Mouse (Mus musculus): Measurements from ENCODE around the gene Stox2. TPM values are rescaled to one million over a fixed set of nuclear protein-coding genes. Genes with fewer than 3 reads are reported as not detected.
"Not testable (repeated sequence)": the region's sequence is repeated elsewhere in the genome, so short reads cannot be mapped to it uniquely, and the experiment has no call there.

Gene Stox2
- polyA plus RNA-seq, 1 experiment from 2014 or later = 11.7 TPM

GRCm38 (mm10) chr8:47461650-47462049, 15.5 kb upstream of the Stox2 start:
- H3K9me3 ChIP-seq (ENCODE audit: low read depth, low read length) = peaks cover 3% of the 10 kb centered on the region; the same call in 1 of the 2 replicates
- H3K4me2 ChIP-seq = no peak overlapping the region
- H3K27me3 ChIP-seq (ENCODE audit: insufficient read depth, low read length) = no peaks in the 10 kb centered on the region
- DNase-seq = peak; percentile 51
- H3K36me3 ChIP-seq (ENCODE audit: insufficient read depth) = no peaks in the 10 kb centered on the region
- ATAC-seq (ENCODE audit: insufficient read depth) = peak; percentile 63; the same call in 1 of the 2 replicates
- no peak overlapping the region for H3K27ac ChIP-seq (ENCODE audit: low read depth)
- no peak overlapping the region for H3K9ac ChIP-seq
- H3K4me1 ChIP-seq (ENCODE audit: insufficient read depth) = no peaks in the 10 kb centered on the region
- H3K4me3 ChIP-seq (ENCODE audit: low read depth, low read length) = no peak overlapping the region
- no peak for TF ChIP-seq CTCF (IDR thresholded peaks at IDR 0.05; ENCODE audit: low read depth)
- 59% methylated on average over 10 of the region's 10 CpGs for WGBS

GRCm38 (mm10) chr8:47459216-47459749, 13.1 kb upstream of the Stox2 start:
- no peak overlapping the region for H3K4me3 ChIP-seq (ENCODE audit: low read depth, low read length)
- DNase-seq (peak; percentile 71), ATAC-seq (ENCODE audit: insufficient read depth) (peak; percentile 74; the same call in 1 of the 2 replicates)
- H3K36me3 ChIP-seq (ENCODE audit: insufficient read depth) = no peaks in the 10 kb centered on the region
- no peaks in the 10 kb centered on the region for H3K4me1 ChIP-seq (ENCODE audit: insufficient read depth)
- TF ChIP-seq CTCF (IDR thresholded peaks at IDR 0.05; ENCODE audit: low read depth) = no peak
- 33% methylated on average over 6 of the region's 6 CpGs for WGBS
- no peak overlapping the region for H3K4me2 ChIP-seq
- H3K27me3 ChIP-seq (ENCODE audit: insufficient read depth, low read length) = no peaks in the 10 kb centered on the region
- H3K9me3 ChIP-seq (ENCODE audit: low read depth, low read length) = peaks cover 3% of the 10 kb centered on the region; the same call in 1 of the 2 replicates
- H3K9ac ChIP-seq = no peak overlapping the region
- H3K27ac ChIP-seq (ENCODE audit: low read depth) = no peak overlapping the region

- DNase-seq (peak; percentile 39), ATAC-seq (ENCODE audit: insufficient read depth) (peak; percentile 24; the same call in 1 of the 2 replicates)
- no peak overlapping the region for H3K9ac ChIP-seq
- H3K4me2 ChIP-seq = no peak overlapping the region
- H3K27me3 ChIP-seq (ENCODE audit: insufficient read depth, low read length) = no peaks in the 10 kb centered on the region
- peaks cover 3% of the 10 kb centered on the region; the same call in 1 of the 2 replicates for H3K9me3 ChIP-seq (ENCODE audit: low read depth, low read length)
- no peaks in the 10 kb centered on the region for H3K36me3 ChIP-seq (ENCODE audit: insufficient read depth)
- H3K4me1 ChIP-seq (ENCODE audit: insufficient read depth) = no peaks in the 10 kb centered on the region
- no peak for TF ChIP-seq CTCF (IDR thresholded peaks at IDR 0.05; ENCODE audit: low read depth)
- H3K4me3 ChIP-seq (ENCODE audit: low read depth, low read length) = no peak overlapping the region
- no peak overlapping the region for H3K27ac ChIP-seq (ENCODE audit: low read depth)
- 80% methylated on average over 10 of the region's 10 CpGs for WGBS
Measured at GRCm38 (mm10) chr8:47458591-47458990, 12.4 kb upstream of the Stox2 start.

- DNase-seq; H3K36me3 ChIP-seq (ENCODE audit: insufficient read depth); H3K9me3 ChIP-seq (ENCODE audit: low read depth, low read length); H3K27ac ChIP-seq (ENCODE audit: low read depth); H3K4me3 ChIP-seq (ENCODE audit: low read depth, low read length); H3K9ac ChIP-seq; H3K4me2 ChIP-seq; H3K4me1 ChIP-seq (ENCODE audit: insufficient read depth); H3K27me3 ChIP-seq (ENCODE audit: insufficient read depth, low read length); ATAC-seq (ENCODE audit: insufficient read depth): not testable (repeated sequence)
- WGBS = 91% methylated on average over 2 of the region's 2 CpGs
Measured at GRCm38 (mm10) chr8:47449211-47449610, 3.0 kb upstream of the Stox2 start.

GRCm38 (mm10) chr8:47439271-47439670, 6.9 kb downstream of the Stox2 start:
- Histone ChIP-seq H3K4me2 (no peak overlapping the region), H3K36me3 (ENCODE audit: insufficient read depth) (no peaks in the 10 kb centered on the region), H3K27me3 (ENCODE audit: insufficient read depth, low read length) (no peaks in the 10 kb centered on the region), H3K9ac (no peak overlapping the region), H3K4me3 (ENCODE audit: low read depth, low read length) (no peak overlapping the region), H3K4me1 (ENCODE audit: insufficient read depth) (0 out of 2 replicates have a peak, but pooled peaks cover 4% of the 10 kb centered on the region), H3K9me3 (ENCODE audit: low read depth, low read length) (no peaks in the 10 kb centered on the region), H3K27ac (ENCODE audit: low read depth) (no peak overlapping the region)
- DNase-seq (no peak), ATAC-seq (ENCODE audit: insufficient read depth) (no peak)
- WGBS = 50% methylated on average over 12 of the region's 12 CpGs
- no peak for TF ChIP-seq CTCF (IDR thresholded peaks at IDR 0.05; ENCODE audit: low read depth)

- WGBS = 85% methylated on average over 6 of the region's 6 CpGs
- DNase-seq (no peak), ATAC-seq (ENCODE audit: insufficient read depth) (no peak)
- no peak overlapping the region for H3K27ac ChIP-seq (ENCODE audit: low read depth)
- no peaks in the 10 kb centered on the region for H3K9me3 ChIP-seq (ENCODE audit: low read depth, low read length)
- no peak overlapping the region for H3K4me2 ChIP-seq
- H3K4me3 ChIP-seq (ENCODE audit: low read depth, low read length) = no peak overlapping the region
- no peak for TF ChIP-seq CTCF (IDR thresholded peaks at IDR 0.05; ENCODE audit: low read depth)
- 0 out of 2 replicates have a peak, but pooled peaks cover 4% of the 10 kb centered on the region for H3K4me1 ChIP-seq (ENCODE audit: insufficient read depth)
- no peaks in the 10 kb centered on the region for H3K27me3 ChIP-seq (ENCODE audit: insufficient read depth, low read length)
- H3K36me3 ChIP-seq (ENCODE audit: insufficient read depth) = no peaks in the 10 kb centered on the region
- no peak overlapping the region for H3K9ac ChIP-seq
Measured at GRCm38 (mm10) chr8:47437976-47438375, 8.2 kb downstream of the Stox2 start.

GRCm38 (mm10) chr8:47435861-47436260, 10.3 kb downstream of the Stox2 start:
- TF ChIP-seq CTCF (IDR thresholded peaks at IDR 0.05; ENCODE audit: low read depth) = no peak
- 71% methylated on average over 2 of the region's 2 CpGs for WGBS
- Histone ChIP-seq H3K27ac (ENCODE audit: low read depth) (no peak overlapping the region), H3K4me1 (ENCODE audit: insufficient read depth) (0 out of 2 replicates have a peak, but pooled peaks cover 7% of the 10 kb centered on the region), H3K27me3 (ENCODE audit: insufficient read depth, low read length) (no peaks in the 10 kb centered on the region), H3K4me3 (ENCODE audit: low read depth, low read length) (no peak overlapping the region), H3K4me2 (no peak overlapping the region), H3K9me3 (ENCODE audit: low read depth, low read length) (no peaks in the 10 kb centered on the region), H3K36me3 (ENCODE audit: insufficient read depth) (no peaks in the 10 kb centered on the region), H3K9ac (no peak overlapping the region)
- no peak for DNase-seq
- peak; percentile 40; the same call in 1 of the 2 replicates for ATAC-seq (ENCODE audit: insufficient read depth)
